Mouse (Mus musculus) monocyte, adult 2 months (primary cell): ENCODE results near the gene Fasn.
"Not testable (repeated sequence)": the region's sequence is repeated elsewhere in the genome, so short reads cannot be mapped to it uniquely, and the experiment has no call there.

Experiments
- DNase-seq, 2 experiments: peaks; one replicate each; pipeline ENCODE4 v3.0.0; 2022; ENCODE audit warnings: low spot score in 2 of 2, low read depth in 1 of 2

Gene Fasn

GRCm38 (mm10) chr11:120800061-120800904, 24.1 kb downstream of the Fasn start:
- peak; percentile 55 to 71 for DNase-seq

DNA sequence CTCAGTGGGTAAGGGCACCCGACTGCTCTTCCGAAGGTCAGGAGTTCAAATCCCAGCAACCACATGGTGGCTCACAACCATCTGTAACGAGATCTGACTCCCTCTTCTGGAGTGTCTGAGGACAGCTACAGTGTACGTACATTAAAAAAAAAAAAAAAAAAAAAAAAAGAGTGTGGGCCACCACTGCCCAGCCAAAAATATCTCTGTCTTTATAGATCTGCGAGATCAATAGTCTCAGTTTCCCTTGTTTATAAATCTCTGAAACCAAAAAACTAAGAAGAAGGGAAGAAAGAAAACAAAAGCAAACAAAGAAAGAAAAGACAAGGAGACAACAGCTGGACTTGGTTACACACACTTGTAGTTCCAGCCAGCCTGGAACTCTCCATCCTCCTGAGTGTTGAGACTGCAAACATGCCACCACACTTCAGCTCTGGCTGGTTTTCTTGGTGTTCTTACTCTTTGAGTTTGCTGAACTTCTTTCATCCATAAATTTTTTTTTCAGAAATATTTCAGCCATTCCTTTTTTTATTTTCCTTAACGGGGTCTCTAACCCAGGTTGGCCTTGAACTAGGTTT, 24.9 kb downstream of the Fasn start:
- no peak for DNase-seq

- DNase-seq: no peak
Observed at GRCm38 (mm10) chr11:120798244-120798643, 26.1 kb downstream of the Fasn start.

GRCm38 (mm10) chr11:120796614-120796946, 27.8 kb downstream of the Fasn start:
- DNase-seq: no peak

DNA sequence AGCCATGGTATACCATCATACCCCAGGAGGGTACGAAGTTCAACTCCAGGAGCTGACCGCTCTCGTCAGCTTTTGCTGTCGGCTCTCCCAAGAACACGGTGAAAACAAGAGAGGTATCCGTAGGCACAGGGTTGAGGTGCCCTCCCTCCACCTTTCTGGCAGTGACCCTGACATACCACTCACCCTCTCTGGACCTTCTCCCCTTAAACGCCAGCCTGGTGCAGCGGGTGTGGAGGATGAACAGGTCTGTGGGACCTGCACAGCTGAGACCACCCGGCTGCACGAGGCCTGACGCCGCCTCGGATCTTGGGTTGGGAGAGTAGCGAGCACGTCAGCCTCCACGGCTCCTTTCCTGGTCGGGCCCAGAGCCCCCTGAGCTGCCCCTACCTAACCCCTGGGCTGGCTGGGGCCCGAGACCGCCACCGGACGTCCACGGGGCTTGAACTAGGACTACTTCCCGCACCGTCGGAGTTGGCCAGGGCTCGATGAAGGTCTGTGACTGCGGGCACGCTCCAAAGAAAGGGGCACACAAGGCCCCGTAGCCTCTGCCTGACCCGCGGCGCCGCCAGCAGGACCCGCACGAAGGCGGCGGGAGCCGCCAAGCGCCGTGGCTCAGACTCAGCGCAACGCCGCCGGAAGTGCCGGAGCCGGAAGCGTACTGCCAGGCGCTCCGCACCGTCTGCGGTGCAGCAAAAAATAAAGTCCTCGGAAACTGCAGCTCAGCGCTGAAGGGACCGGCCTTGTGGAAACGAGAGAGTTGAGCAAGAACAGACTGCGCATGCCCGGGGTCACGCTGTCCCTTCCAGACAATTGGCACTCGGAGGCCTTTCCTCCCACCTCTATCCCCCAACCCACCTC, 28.4 kb downstream of the Fasn start, which contains the start of gene Dus1l:
TSS of gene Dus1l (minus strand) at position 648 of the 858 bp plus-strand sequence.
- peak; percentile 90 to 94 for DNase-seq

GRCm38 (mm10) chr11:120792652-120793051, 31.7 kb downstream of the Fasn start:
- DNase-seq: no peak

GRCm38 (mm10) chr11:120789810-120790209, 34.5 kb downstream of the Fasn start:
- DNase-seq: no peak

DNA sequence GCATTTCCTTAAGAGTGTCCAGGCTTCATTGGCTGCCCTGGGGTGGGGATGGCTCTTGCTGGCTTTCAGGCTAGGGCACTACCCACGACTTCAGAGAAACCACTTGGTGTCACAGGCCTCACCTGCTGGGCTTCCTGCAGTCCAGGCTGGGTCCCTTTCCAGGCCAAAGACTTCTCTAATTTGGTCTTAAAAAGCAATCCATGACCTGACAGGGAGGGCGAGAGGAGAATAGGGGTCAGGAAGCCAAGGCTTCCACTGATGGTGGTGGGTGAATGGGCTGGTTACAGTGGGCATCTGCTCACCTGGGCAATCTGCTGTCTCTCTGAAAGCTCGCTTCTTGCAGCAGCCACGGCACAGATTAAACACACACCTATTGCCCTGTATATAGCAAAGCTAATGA, 35.0 kb downstream of the Fasn start:
- no peak for DNase-seq

DNA sequence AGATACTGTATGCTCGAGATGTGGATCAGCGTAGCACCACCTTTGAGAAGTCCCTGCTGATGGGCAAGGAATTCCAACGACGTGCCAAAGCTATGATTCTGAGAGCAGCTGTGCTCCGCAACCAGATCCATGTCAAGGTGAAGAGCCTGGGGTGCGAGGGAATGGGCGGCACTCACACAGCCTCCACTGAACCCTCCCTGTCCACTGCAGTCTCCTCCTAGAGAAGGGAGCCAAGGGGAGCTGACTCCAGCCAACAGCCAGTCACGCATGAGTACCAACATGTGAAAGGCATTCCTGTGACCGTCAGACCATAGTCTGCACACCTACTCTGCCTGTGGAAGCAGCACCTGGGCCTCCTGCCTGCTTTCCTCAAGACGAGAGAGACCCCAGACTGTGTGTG, 35.9 kb downstream of the Fasn start:
- DNase-seq: not testable (repeated sequence)

GRCm38 (mm10) chr11:120785145-120785544, 39.2 kb downstream of the Fasn start:
- DNase-seq: no peak

- peak in 1 of 2 experiments; percentile 49 for DNase-seq
Observed at GRCm38 (mm10) chr11:120784064-120784791, 40.1 kb downstream of the Fasn start, which contains the start of the genes Rfng and Gps1. TSS of gene Rfng (minus strand) at chr11:120784207. TSS of gene Gps1 (plus strand) at chr11:120784272.

GRCm38 (mm10) chr11:120783426-120784063, 40.8 kb downstream of the Fasn start:
- no peak for DNase-seq

DNA sequence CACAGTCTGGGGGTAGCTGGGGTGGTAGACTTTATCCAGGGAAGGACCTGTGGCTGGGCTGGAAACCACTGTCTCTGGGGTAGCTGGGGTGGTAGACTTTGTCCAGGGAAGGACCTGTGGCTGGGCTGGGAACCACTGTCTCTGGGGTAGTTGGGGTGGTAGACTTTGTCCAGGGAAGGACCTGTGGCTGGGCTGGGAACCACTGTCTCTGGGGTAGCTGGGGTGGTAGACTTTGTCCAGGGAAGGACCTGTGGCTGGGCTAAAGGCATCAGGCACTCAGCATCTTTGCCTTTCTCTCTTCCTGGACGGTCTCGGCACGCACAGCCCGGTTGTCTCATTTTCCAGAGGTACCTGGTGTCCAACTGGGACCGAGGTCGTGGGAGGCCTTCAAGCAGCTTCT, 43.0 kb downstream of the Fasn start:
- DNase-seq: not testable (repeated sequence)

DNA sequence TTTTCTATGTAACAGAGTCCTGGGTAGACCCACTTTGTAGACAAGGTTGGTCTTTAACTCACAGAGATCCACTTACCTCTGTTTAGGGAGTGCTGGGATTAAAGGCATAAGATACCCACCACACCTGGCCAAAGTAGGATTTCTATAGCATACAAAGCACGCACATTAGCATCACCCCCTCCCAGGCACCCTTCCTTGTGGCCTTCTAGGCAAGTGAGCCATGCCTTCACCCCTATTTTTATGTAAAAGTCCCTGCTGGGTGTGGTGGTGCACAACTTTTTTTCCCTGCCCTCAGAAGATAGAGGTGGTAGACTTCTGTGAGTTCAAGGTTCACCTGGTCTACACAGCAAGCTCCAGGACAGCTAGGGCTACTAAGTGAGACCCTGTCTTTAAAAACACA, 44.5 kb downstream of the Fasn start:
- no peak for DNase-seq

- no peak for DNase-seq
Observed at GRCm38 (mm10) chr11:120777123-120777522, 47.2 kb downstream of the Fasn start.

DNA sequence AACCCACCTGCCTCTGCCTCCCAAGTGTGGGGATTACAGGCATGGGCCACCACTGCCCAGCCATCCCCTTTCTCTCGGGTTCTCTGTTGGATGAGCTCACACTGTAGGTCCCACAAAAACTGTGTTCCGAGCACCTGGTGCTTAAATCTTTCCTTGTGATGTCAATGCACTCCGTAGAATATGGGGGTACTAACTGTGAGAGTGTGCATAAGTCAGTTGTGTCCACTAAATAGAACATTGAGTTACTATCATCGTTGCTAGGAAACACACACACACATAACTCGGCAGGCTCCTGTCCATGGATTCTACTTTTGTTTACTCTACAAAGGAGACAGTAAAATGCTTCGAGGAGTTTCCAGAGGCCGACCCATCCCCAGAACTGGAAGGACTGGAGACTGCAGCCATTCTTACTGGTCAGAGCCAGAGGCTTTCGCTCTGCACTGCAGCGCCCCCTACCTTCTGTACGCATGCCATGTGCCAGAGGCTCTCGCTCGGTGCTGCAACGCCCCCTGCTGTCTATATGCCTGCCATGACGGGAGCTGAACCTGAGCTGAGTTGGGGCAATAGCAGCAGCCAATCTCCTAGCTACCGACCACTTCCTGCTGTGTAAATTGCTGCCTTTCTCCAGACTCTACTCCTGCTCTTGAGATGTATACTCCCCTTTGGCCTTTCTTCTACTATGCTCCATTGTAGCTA, 48.4 kb downstream of the Fasn start:
- DNase-seq: peak; percentile 85 to 94

- no peak for DNase-seq
Observed at GRCm38 (mm10) chr11:120773463-120774190, 50.7 kb downstream of the Fasn start.

DNA sequence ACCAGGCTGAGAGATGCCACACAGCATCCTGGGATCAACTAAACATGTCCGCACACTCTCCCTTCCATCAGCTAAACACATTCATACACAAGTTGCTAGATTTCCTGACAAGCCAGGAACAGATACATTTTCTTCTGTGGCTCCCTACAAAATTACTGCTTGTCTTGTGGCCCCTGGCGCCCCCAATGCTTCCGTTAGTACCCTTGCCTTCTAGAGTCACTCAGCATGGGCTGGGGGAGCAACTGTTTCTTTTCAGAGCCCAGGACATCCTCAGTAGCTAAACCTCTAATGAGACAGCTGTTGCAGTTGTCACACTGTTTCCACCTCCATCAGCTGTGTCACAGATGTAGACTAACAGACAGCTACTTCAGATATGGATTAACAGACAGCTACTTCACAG, 51.6 kb downstream of the Fasn start:
- DNase-seq: no peak

DNA sequence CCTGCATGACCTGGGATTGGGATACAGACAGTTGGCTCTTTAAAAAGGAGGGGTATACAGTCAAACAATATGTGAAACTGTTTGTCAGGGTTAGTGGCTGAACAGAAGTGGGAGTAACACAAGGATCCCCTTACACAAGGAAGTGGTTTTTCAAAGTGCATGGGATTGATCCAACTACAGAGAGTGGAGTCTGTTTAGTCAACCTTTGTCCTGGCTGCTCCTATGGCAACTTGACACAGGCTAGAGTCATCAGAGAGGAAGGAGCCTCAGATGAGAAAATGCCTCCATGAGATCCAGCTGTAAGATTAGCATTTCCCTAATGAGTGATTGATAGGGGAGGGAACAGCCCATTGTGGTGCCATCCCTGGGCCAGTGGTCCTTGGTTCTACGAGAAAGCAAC, 56.1 kb downstream of the Fasn start:
- no peak for DNase-seq
